Mouse (Mus musculus): ENCODE data around the gene Ddah2. TPM values are rescaled to one million over a fixed set of nuclear protein-coding genes. Genes with fewer than 3 reads are reported as not detected.
A peak's percentile ranks its signal among the peaks of the same experiment; 100 is the strongest.

Ddah2 gene
- polyA plus RNA-seq, 1 experiment from 2014 or later, result 614 TPM

GRCm38 (mm10) chr17:35052271-35052798 is 6.5 kb upstream of the Ddah2 start:
- H3K36me3 ChIP-seq (ENCODE audit: control insufficient read depth, insufficient read depth, low read length), result 0 out of 2 replicates have a peak, but pooled peaks cover 4% of the 10 kb centered on the region

GRCm38 (mm10) chr17:35055691-35056495 is 2.9 kb upstream of the Ddah2 start:
- no peak overlapping the region for H3K4me3 ChIP-seq (ENCODE audit: low read depth, low read length)
- no peak overlapping the region for H3K9ac ChIP-seq (ENCODE audit: low read depth, low read length)
- no peak overlapping the region for H3K27ac ChIP-seq (ENCODE audit: low read depth, low read length)
- DNase-seq (ENCODE audit: low spot score) (no peak), ATAC-seq (ENCODE audit: low FRiP score) (no peak)
- peaks cover 4% of the 10 kb centered on the region; the same call in 1 of the 2 replicates for H3K4me1 ChIP-seq (replicated peaks; ENCODE audit: control insufficient read depth, insufficient read depth, low read length)
- H3K9me3 ChIP-seq (ENCODE audit: control insufficient read depth, low read length), result no peaks in the 10 kb centered on the region
- 91% methylated on average over 7 of the region's 7 CpGs for WGBS
- peaks cover 4% of the 10 kb centered on the region; the same call in 1 of the 2 replicates for H3K36me3 ChIP-seq (ENCODE audit: control insufficient read depth, insufficient read depth, low read length)
- no peaks in the 10 kb centered on the region for H3K27me3 ChIP-seq (ENCODE audit: control insufficient read depth, insufficient read depth, low read length)
- H3K4me2 ChIP-seq (replicated peaks; ENCODE audit: low read depth, low read length), result no peak overlapping the region

More at GRCm38 (mm10) chr17:35052271-35052798, 6.5 kb upstream of the Ddah2 start:
- peak overlapping the region; percentile 53 for H3K4me2 ChIP-seq (replicated peaks; ENCODE audit: low read depth, low read length)
- peak overlapping the region; percentile 95 for H3K27ac ChIP-seq (ENCODE audit: low read depth, low read length)
- peaks cover 4% of the 10 kb centered on the region; the same call in 1 of the 2 replicates for H3K4me1 ChIP-seq (replicated peaks; ENCODE audit: control insufficient read depth, insufficient read depth, low read length)
- ATAC-seq (ENCODE audit: low FRiP score), result no peak
- DNase-seq (ENCODE audit: low spot score), result no peak
- peak overlapping the region; percentile 51 for H3K4me3 ChIP-seq (ENCODE audit: low read depth, low read length)
- H3K27me3 ChIP-seq (ENCODE audit: control insufficient read depth, insufficient read depth, low read length), result no peaks in the 10 kb centered on the region
- no peaks in the 10 kb centered on the region for H3K9me3 ChIP-seq (ENCODE audit: control insufficient read depth, low read length)
- WGBS, result 83% methylated on average over 12 of the region's 12 CpGs
- H3K9ac ChIP-seq (ENCODE audit: low read depth, low read length), result peak overlapping the region; percentile 85

GRCm38 (mm10) chr17:35057090-35057489 is 1.7 kb upstream of the Ddah2 start:
- H3K36me3 ChIP-seq (ENCODE audit: control insufficient read depth, insufficient read depth, low read length), result peaks cover 12% of the 10 kb centered on the region; the same call in 1 of the 2 replicates
- H3K4me1 ChIP-seq (replicated peaks; ENCODE audit: control insufficient read depth, insufficient read depth, low read length), result no peaks in the 10 kb centered on the region; the same call in 1 of the 2 replicates
- WGBS, result 79% methylated on average over 3 of the region's 3 CpGs
- ATAC-seq (ENCODE audit: low FRiP score) (no peak), DNase-seq (ENCODE audit: low spot score) (no peak)
- H3K27me3 ChIP-seq (ENCODE audit: control insufficient read depth, insufficient read depth, low read length), result no peaks in the 10 kb centered on the region
- H3K4me3 ChIP-seq (ENCODE audit: low read depth, low read length), result no peak overlapping the region
- no peak overlapping the region for H3K4me2 ChIP-seq (replicated peaks; ENCODE audit: low read depth, low read length)
- H3K9me3 ChIP-seq (ENCODE audit: control insufficient read depth, low read length), result no peaks in the 10 kb centered on the region
- H3K9ac ChIP-seq (ENCODE audit: low read depth, low read length), result no peak overlapping the region
- no peak overlapping the region for H3K27ac ChIP-seq (ENCODE audit: low read depth, low read length)

- no peaks in the 10 kb centered on the region for H3K27me3 ChIP-seq (ENCODE audit: control insufficient read depth, insufficient read depth, low read length)
- no peaks in the 10 kb centered on the region; the same call in 1 of the 2 replicates for H3K4me1 ChIP-seq (replicated peaks; ENCODE audit: control insufficient read depth, insufficient read depth, low read length)
- ATAC-seq (ENCODE audit: low FRiP score), result 0 out of 2 replicates have a peak, but pooled peaks have one; percentile 6
- H3K4me2 ChIP-seq (replicated peaks; ENCODE audit: low read depth, low read length), result 0 out of 2 replicates have a peak overlapping the region, but pooled peaks have one; percentile 91
- H3K9ac ChIP-seq (ENCODE audit: low read depth, low read length), result no peak overlapping the region; the same call in 1 of the 2 replicates
- peak overlapping the region; percentile 90; the same call in 1 of the 2 replicates for H3K4me3 ChIP-seq (ENCODE audit: low read depth, low read length)
- no peaks in the 10 kb centered on the region for H3K9me3 ChIP-seq (ENCODE audit: control insufficient read depth, low read length)
- 73% methylated on average over 9 of the region's 9 CpGs for WGBS
- DNase-seq (ENCODE audit: low spot score), result no peak
- peak overlapping the region; percentile 95; the same call in 1 of the 2 replicates for H3K27ac ChIP-seq (ENCODE audit: low read depth, low read length)
- H3K36me3 ChIP-seq (ENCODE audit: control insufficient read depth, insufficient read depth, low read length), result peaks cover 12% of the 10 kb centered on the region; the same call in 1 of the 2 replicates
These were observed 519 bp upstream of the Ddah2 start for GRCm38 (mm10) chr17:35058316-35058715.

GRCm38 (mm10) chr17:35060071-35060470 is 1.2 kb downstream of the Ddah2 start:
- Histone ChIP-seq H3K4me3 (ENCODE audit: low read depth, low read length) (peak overlapping the region; percentile 90), H3K36me3 (ENCODE audit: control insufficient read depth, insufficient read depth, low read length) (peaks cover 8% of the 10 kb centered on the region; the same call in 1 of the 2 replicates), H3K9me3 (ENCODE audit: control insufficient read depth, low read length) (no peaks in the 10 kb centered on the region), H3K4me2 (replicated peaks; ENCODE audit: low read depth, low read length) (peak overlapping the region; percentile 91), H3K9ac (ENCODE audit: low read depth, low read length) (peak overlapping the region; percentile 96), H3K4me1 (replicated peaks; ENCODE audit: control insufficient read depth, insufficient read depth, low read length) (peaks cover under 1% of the 10 kb centered on the region; the same call in 1 of the 2 replicates), H3K27ac (ENCODE audit: low read depth, low read length) (no peak overlapping the region; the same call in 1 of the 2 replicates), H3K27me3 (ENCODE audit: control insufficient read depth, insufficient read depth, low read length) (peaks cover 2% of the 10 kb centered on the region; the same call in 1 of the 2 replicates)
- no peak for DNase-seq (ENCODE audit: low spot score)
- ATAC-seq (ENCODE audit: low FRiP score), result no peak
- 33% methylated on average over 14 of the region's 14 CpGs for WGBS

GRCm38 (mm10) chr17:35060737-35061297 is 2.0 kb downstream of the Ddah2 start:
- Histone ChIP-seq H3K4me2 (replicated peaks; ENCODE audit: low read depth, low read length) (peak overlapping the region; percentile 91), H3K27me3 (ENCODE audit: control insufficient read depth, insufficient read depth, low read length) (peaks cover 6% of the 10 kb centered on the region), H3K9ac (ENCODE audit: low read depth, low read length) (peak overlapping the region; percentile 96; the same call in 1 of the 2 replicates), H3K27ac (ENCODE audit: low read depth, low read length) (no peak overlapping the region), H3K4me3 (ENCODE audit: low read depth, low read length) (peak overlapping the region; percentile 90), H3K36me3 (ENCODE audit: control insufficient read depth, insufficient read depth, low read length) (peaks cover 8% of the 10 kb centered on the region; the same call in 1 of the 2 replicates), H3K9me3 (ENCODE audit: control insufficient read depth, low read length) (no peaks in the 10 kb centered on the region), H3K4me1 (replicated peaks; ENCODE audit: control insufficient read depth, insufficient read depth, low read length) (peaks cover 3% of the 10 kb centered on the region; the same call in 1 of the 2 replicates)
- DNase-seq (ENCODE audit: low spot score), result peak; percentile 31
- ATAC-seq (ENCODE audit: low FRiP score), result no peak
- 56% methylated on average over 22 of the region's 22 CpGs for WGBS

GRCm38 (mm10) chr17:35061299-35061698 is 2.5 kb downstream of the Ddah2 start:
- no peak overlapping the region for H3K4me3 ChIP-seq (ENCODE audit: low read depth, low read length)
- ATAC-seq (ENCODE audit: low FRiP score) (no peak), DNase-seq (ENCODE audit: low spot score) (no peak)
- WGBS, result 86% methylated on average over 8 of the region's 8 CpGs
- peaks cover 8% of the 10 kb centered on the region; the same call in 1 of the 2 replicates for H3K36me3 ChIP-seq (ENCODE audit: control insufficient read depth, insufficient read depth, low read length)
- peaks cover 3% of the 10 kb centered on the region; the same call in 1 of the 2 replicates for H3K4me1 ChIP-seq (replicated peaks; ENCODE audit: control insufficient read depth, insufficient read depth, low read length)
- H3K4me2 ChIP-seq (replicated peaks; ENCODE audit: low read depth, low read length), result no peak overlapping the region
- no peak overlapping the region for H3K9ac ChIP-seq (ENCODE audit: low read depth, low read length)
- H3K27me3 ChIP-seq (ENCODE audit: control insufficient read depth, insufficient read depth, low read length), result peaks cover 9% of the 10 kb centered on the region
- H3K27ac ChIP-seq (ENCODE audit: low read depth, low read length), result no peak overlapping the region
- no peaks in the 10 kb centered on the region for H3K9me3 ChIP-seq (ENCODE audit: control insufficient read depth, low read length)

GRCm38 (mm10) chr17:35063466-35063865 is 4.6 kb downstream of the Ddah2 start:
- no peak overlapping the region for H3K9ac ChIP-seq (ENCODE audit: low read depth, low read length)
- H3K27ac ChIP-seq (ENCODE audit: low read depth, low read length), result no peak overlapping the region
- H3K4me1 ChIP-seq (replicated peaks; ENCODE audit: control insufficient read depth, insufficient read depth, low read length), result peaks cover 3% of the 10 kb centered on the region; the same call in 1 of the 2 replicates
- no peak overlapping the region for H3K4me2 ChIP-seq (replicated peaks; ENCODE audit: low read depth, low read length)
- no peak for ATAC-seq (ENCODE audit: low FRiP score)
- H3K36me3 ChIP-seq (ENCODE audit: control insufficient read depth, insufficient read depth, low read length), result peaks cover 8% of the 10 kb centered on the region; the same call in 1 of the 2 replicates
- WGBS, result 91% methylated on average over 3 of the region's 3 CpGs
- H3K9me3 ChIP-seq (ENCODE audit: control insufficient read depth, low read length), result no peaks in the 10 kb centered on the region
- no peak overlapping the region for H3K4me3 ChIP-seq (ENCODE audit: low read depth, low read length)
- DNase-seq (ENCODE audit: low spot score), result no peak
- H3K27me3 ChIP-seq (ENCODE audit: control insufficient read depth, insufficient read depth, low read length), result peaks cover 13% of the 10 kb centered on the region

Measured in hindbrain, embryonic 11.5 days (tissue).